Mouse (Mus musculus): ENCODE results near the gene Mrpl20. TPM values are rescaled to one million over a fixed set of nuclear protein-coding genes. Genes with fewer than 3 reads are reported as not detected.

The Mrpl20 gene
- polyA plus RNA-seq, 1 experiment from 2014 or later = 248 TPM

DNA sequence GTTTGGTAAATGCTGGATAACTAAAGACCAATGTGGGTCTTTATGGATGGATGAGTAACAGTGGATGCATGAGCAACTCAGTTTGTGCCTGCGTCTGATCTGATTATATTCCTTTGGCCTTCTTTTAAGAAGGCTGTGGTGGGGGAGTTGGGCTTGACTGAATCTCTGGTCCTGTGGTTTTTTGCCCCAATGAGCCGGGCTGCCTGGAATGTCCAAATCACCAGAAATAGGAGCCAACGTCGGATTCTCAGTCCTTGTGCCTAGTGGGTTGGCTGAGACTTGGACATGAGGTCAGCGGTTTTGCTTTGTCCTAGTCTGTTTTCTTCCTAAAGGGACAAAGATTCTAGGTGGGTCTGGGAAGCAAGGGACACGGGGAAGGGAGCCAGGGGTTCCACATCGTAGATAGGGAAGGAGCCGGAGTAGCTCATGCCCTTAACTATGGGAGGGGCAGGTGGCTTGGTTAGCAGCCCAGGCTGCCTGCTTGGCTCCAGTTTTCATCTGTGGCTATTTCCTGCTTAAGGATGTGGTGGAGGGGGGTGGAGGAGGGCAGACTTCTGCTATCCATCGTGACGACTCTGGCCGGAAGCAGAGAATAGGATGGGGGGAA, 34.8 kb downstream of the Mrpl20 start:
- no peaks in the 10 kb centered on the region for H3K9me3 ChIP-seq
- no peak overlapping the region for H3K27ac ChIP-seq (replicated peaks)
- H3K27me3 ChIP-seq = peaks cover 6% of the 10 kb centered on the region
- no peak overlapping the region for H3K9ac ChIP-seq
- ATAC-seq (ENCODE audit: low FRiP score, low read depth) = no peak
- H3K4me1 ChIP-seq (replicated peaks) = peaks cover 33% of the 10 kb centered on the region
- H3K4me3 ChIP-seq = no peak overlapping the region
- H3K4me2 ChIP-seq = no peak overlapping the region
- no peaks in the 10 kb centered on the region for H3K36me3 ChIP-seq
- WGBS = 85% methylated on average over 11 of the region's 11 CpGs

DNA sequence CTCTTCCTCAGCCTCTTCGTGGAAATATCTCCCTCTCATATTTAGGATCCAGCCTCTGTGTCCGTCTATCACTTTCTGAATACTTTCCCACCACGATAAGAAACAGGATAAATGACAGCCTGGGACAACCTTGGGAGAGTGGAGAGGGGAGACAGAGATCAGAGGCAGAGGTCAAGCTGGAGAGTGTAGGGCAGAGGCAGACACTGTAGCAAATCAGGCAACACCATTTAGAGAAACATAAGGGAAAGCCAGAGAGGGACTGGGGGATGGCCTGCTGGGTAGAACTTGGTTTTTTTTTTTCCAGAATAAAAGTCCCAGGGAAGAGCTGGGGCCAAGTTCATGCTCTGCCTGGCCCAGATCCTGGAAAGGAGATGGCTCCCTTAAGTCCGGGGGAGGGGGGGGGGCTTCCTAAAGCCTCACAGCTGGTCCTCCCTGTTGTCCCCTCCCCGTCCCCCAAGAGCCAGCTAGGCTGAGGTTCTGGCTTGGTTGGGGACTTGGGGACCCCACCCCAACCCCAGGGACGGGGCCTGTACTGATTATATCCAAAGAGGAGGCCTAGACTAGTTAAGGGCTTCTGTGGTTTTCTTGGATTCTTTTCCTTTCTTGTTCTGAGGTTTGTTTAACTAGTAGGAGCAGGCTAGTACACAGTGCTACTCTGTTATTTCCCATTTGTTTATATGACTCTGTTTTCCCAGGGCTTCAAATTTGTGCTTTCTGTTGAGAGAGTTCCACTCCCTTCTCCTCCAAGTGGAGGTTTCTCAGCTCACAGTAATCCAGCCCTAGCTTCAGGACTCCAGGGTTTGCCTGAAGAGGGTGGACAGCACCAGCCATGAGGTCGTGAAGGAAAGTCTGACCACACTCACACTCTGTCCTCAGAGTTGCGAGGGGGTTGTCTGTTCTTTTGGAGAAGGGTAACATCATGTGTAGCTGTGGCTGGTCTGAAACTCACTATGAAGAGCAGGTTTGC, 35.8 kb downstream of the Mrpl20 start:
- no peak overlapping the region for H3K4me3 ChIP-seq
- no peak for ATAC-seq (ENCODE audit: low FRiP score, low read depth)
- H3K9ac ChIP-seq = no peak overlapping the region
- H3K36me3 ChIP-seq = no peaks in the 10 kb centered on the region
- H3K4me1 ChIP-seq (replicated peaks) = peaks cover 23% of the 10 kb centered on the region
- H3K4me2 ChIP-seq = no peak overlapping the region
- no peak overlapping the region; the same call in 1 of the 2 replicates for H3K27ac ChIP-seq (replicated peaks)
- no peaks in the 10 kb centered on the region for H3K9me3 ChIP-seq
- WGBS = 65% methylated on average over 8 of the region's 8 CpGs
- peaks cover 6% of the 10 kb centered on the region for H3K27me3 ChIP-seq

DNA sequence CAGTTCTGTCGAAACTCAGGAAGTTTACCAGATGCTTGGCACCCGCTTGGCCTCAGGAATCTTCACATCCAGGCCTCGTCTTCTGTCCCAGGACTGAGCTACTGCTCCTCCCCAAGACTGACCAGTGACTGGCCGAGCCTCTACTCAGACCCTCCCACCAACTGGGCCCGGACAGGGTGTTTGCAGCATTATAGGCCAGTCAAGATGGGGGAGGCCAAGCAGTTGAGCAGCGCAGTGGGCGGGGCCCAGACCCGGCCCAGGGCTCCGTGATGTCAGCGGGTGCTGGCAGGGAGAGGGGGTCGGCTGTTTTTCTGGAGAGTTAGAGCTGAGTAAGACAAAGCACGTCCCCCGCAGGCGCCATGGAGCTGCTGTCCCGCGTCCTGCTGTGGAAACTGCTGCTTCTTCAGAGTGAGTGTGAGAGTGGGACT, 36.8 kb downstream of the Mrpl20 start, which contains the start of gene Mxra8:
Gene Mxra8 (plus strand): TSS at position 198 of the 428 bp plus-strand sequence.
- ATAC-seq (ENCODE audit: low FRiP score, low read depth) = peak; percentile 55
- Histone ChIP-seq H3K36me3 (no peaks in the 10 kb centered on the region), H3K9me3 (no peaks in the 10 kb centered on the region), H3K9ac (0 out of 2 replicates have a peak within 1 kb of the TSS, but pooled peaks have one; percentile 17), H3K27me3 (peaks cover 6% of the 10 kb centered on the region), H3K4me1 (replicated peaks) (peaks cover 14% of the 10 kb centered on the region), H3K27ac (replicated peaks) (peak within 1 kb of the TSS; percentile 6; the same call in 1 of the 2 replicates), H3K4me2 (peak within 1 kb of the TSS; percentile 52), H3K4me3 (peak within 1 kb of the TSS; percentile 21)
- 3% methylated on average over 16 of the region's 16 CpGs for WGBS

DNA sequence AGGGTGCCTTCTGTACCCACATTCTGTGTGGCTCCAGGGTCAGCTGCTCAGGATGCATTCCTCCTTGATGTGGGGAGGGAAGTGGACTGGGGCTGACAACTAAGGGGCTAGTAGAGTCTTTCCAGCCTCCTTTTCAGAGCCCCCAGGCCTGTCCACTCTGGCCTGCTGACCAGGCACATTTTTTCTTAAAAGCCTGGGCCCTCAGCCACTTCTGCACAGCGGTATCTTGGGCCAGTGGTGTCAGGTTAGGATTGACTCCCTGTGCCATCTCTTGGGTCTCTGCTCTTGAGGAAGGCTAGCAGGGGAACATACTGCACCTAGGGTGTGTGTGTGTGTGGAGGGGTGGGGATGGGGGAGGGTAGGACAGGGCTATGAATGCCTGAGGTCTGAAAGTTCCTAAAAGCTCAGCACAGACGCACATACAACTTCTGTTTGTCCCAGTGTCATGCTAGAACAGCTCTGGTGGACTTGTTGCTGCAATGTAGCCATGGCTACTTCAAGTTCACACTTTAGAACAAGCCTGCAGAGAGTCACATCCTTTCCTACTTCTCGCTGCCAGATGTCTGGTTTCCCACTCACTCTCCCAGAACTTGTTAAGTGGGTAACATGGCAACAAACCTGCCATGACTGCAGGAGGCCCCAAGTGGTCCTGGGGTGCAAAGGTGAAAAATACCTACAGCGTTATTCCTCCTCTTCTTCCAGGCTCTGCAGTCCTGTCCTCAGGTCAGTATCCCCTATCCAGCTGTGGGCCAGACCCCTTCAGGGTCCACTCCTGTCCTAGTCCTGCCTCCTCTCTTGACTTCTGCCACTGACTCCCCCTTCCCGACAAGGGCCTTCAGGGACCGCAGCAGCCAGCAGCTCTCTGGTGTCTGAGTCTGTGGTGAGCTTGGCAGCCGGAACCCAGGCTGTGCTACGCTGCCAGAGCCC, 37.7 kb downstream of the Mrpl20 start:
- peak overlapping the region; percentile 52 for H3K4me2 ChIP-seq
- no peaks in the 10 kb centered on the region for H3K9me3 ChIP-seq
- H3K4me3 ChIP-seq = peak overlapping the region; percentile 21
- no peak for ATAC-seq (ENCODE audit: low FRiP score, low read depth)
- H3K4me1 ChIP-seq (replicated peaks) = peaks cover 14% of the 10 kb centered on the region
- H3K27me3 ChIP-seq = peaks cover 6% of the 10 kb centered on the region
- 8% methylated on average over 8 of the region's 8 CpGs for WGBS
- H3K36me3 ChIP-seq = no peaks in the 10 kb centered on the region
- H3K27ac ChIP-seq (replicated peaks) = 0 out of 2 replicates have a peak overlapping the region, but pooled peaks have one; percentile 6
- 0 out of 2 replicates have a peak overlapping the region, but pooled peaks have one; percentile 17 for H3K9ac ChIP-seq

DNA sequence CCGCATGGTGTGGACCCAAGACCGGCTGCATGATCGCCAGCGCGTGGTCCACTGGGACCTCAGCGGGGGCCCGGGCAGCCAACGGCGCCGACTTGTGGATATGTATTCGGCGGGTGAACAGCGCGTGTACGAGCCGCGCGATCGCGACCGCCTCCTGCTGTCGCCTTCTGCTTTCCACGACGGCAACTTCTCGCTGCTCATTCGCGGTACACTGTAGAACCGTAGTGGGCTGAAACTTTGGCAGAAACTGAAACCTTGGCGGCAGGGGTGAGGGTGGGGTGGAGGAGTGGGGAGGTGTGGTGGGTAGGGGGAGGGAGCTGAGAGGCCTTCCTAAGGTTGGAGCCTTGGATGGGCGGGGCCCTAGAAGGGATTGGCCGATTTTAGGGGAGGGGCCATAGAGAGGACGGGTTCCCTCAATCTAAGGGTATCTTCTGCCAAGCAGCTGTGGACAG, 38.4 kb downstream of the Mrpl20 start:
- Histone ChIP-seq H3K9ac (no peak overlapping the region), H3K4me2 (peak overlapping the region; percentile 52), H3K27me3 (peaks cover 6% of the 10 kb centered on the region), H3K4me1 (replicated peaks) (peaks cover 14% of the 10 kb centered on the region), H3K4me3 (peak overlapping the region; percentile 21), H3K36me3 (no peaks in the 10 kb centered on the region), H3K9me3 (no peaks in the 10 kb centered on the region), H3K27ac (replicated peaks) (no peak overlapping the region)
- under 1% methylated on average over 32 of the region's 32 CpGs for WGBS
- ATAC-seq (ENCODE audit: low FRiP score, low read depth) = 0 out of 2 replicates have a peak, but pooled peaks have one; percentile 27

DNA sequence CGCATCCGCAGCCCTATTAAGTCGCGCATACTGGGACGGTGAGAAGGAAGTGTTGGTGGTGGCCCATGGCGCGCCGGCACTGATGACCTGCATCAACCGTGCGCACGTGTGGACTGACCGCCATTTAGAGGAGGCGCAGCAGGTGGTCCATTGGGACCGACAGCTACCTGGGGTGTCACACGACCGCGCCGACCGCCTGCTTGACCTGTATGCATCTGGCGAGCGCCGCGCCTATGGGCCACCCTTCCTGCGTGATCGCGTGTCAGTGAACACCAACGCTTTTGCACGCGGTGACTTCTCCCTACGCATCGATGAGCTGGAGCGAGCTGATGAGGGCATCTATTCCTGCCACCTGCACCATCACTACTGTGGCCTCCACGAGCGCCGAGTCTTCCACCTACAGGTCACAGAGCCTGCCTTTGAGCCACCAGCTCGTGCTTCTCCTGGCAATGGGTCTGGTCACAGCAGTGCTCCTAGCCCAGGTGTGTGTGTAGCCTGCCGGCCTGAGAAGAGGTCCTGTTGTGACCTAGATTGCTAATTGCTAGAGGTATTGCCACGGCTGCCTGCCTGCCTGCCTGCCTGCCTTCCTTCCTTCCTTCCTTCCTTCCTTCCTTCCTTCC, 39.1 kb downstream of the Mrpl20 start:
- Histone ChIP-seq H3K4me1 (replicated peaks) (peaks cover 20% of the 10 kb centered on the region), H3K4me2 (peak overlapping the region; percentile 52), H3K4me3 (0 out of 2 replicates have a peak overlapping the region, but pooled peaks have one; percentile 21), H3K27ac (replicated peaks) (no peak overlapping the region), H3K9ac (no peak overlapping the region), H3K36me3 (no peaks in the 10 kb centered on the region), H3K9me3 (no peaks in the 10 kb centered on the region), H3K27me3 (peaks cover 6% of the 10 kb centered on the region)
- ATAC-seq (ENCODE audit: low FRiP score, low read depth) = no peak
- 35% methylated on average over 38 of the region's 38 CpGs for WGBS

DNA sequence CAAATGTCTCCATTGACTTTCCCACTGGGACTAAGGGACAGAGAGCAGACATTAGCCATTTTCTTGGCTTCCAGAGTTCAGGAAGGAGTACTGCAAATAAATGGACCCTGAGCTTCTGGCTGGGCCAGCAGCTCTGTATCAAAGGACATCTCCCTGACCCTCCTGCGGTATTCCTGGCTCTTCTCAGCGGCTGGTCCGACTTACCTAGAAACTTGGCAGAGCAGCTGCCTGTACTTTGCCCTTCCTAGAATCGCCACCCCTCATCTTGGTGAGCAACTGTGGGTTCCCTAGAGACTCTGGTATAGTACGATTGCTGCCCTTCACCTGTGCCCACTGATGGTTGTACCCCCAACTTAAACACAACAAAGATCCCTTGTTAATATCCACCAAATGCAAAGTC, 40.6 kb downstream of the Mrpl20 start:
- H3K9me3 ChIP-seq = no peaks in the 10 kb centered on the region
- H3K27me3 ChIP-seq = peaks cover 6% of the 10 kb centered on the region
- H3K27ac ChIP-seq (replicated peaks) = no peak overlapping the region
- no peaks in the 10 kb centered on the region for H3K36me3 ChIP-seq
- no peak overlapping the region for H3K9ac ChIP-seq
- peaks cover 24% of the 10 kb centered on the region for H3K4me1 ChIP-seq (replicated peaks)
- H3K4me3 ChIP-seq = no peak overlapping the region
- WGBS = 88% methylated on average over 5 of the region's 5 CpGs
- H3K4me2 ChIP-seq = no peak overlapping the region
- no peak for ATAC-seq (ENCODE audit: low FRiP score, low read depth)

DNA sequence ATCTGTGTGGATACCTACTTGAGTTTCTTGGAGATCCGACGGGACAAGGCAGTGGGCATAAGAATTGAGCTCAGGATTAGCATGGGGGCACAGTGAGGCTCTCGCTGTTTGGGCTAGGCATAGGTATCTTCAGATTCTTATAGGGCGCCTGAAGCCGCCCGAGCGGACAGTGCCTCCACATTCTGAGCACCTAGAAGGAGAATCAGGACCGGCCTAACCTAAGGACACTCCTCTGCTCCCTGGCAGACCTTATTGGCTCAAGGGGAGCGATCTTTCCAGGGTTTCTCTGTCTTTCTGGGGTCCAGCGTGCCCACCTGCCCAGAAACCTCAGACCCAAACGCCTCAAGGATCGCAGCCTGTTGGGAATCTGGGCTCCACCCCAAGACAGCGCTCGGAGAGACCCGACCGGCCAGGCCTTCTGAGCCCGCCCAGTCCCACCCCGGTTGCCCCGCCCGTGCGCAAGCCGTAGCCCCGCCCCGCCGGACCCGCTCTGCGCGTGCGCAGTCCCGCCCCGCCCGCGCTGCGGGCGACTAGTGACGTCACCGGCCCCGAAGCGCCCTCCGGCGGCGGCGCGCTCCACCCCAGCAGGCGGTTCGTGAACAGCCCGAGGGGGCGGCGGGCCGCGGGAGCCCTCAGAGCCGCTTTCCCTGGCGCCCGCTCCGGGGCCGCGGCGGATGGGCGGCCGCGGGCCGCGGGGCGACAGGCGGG, 44.3 kb downstream of the Mrpl20 start, which contains the start of gene Dvl1:
Gene Dvl1 (plus strand): TSS at position 532 of the 708 bp plus-strand sequence.
- peak; percentile 88 for ATAC-seq (ENCODE audit: low FRiP score, low read depth)
- Histone ChIP-seq H3K36me3 (no peaks in the 10 kb centered on the region), H3K9me3 (no peaks in the 10 kb centered on the region), H3K4me1 (replicated peaks) (peaks cover 45% of the 10 kb centered on the region), H3K4me3 (peak within 1 kb of the TSS; percentile 51), H3K9ac (peak within 1 kb of the TSS; percentile 96), H3K27me3 (no peaks in the 10 kb centered on the region), H3K4me2 (peak within 1 kb of the TSS; percentile 84), H3K27ac (replicated peaks) (peak within 1 kb of the TSS; percentile 85)
- 5% methylated on average over 28 of the region's 65 CpGs for WGBS

DNA sequence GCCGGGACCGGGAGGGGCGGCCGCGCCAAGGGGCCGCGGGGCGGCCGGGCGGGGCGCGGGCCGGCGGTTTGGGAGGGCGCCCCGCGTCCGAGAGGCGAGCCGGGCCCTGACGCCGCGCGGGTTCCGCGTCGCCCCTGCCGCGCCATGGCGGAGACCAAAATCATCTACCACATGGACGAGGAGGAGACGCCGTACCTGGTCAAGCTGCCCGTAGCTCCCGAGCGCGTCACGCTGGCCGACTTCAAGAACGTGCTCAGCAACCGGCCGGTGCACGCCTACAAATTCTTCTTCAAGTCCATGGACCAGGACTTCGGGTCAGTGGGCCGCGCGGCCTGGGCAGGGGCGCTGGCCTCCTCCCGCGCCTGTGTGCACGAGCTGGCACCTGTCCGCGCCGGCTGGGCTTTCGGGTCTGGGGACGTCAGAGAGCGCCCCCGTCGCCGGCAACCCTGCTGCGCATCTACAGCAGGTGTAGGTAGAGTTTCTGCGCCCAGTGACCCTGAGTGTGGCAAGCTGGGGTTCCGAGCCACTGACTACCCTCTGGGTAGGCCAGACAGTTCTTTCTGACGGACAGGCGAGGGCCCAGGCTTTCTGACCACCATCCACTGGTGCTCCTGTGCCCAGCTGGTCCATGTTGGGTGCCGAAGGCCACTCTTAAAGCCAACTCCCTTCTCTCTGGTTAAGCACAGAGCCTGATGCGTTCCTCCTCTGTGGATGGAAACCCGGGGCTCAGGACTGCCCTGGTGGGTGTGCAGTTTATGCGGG, 45.1 kb downstream of the Mrpl20 start:
- Histone ChIP-seq H3K27ac (replicated peaks) (peak overlapping the region; percentile 85), H3K36me3 (no peaks in the 10 kb centered on the region), H3K27me3 (no peaks in the 10 kb centered on the region), H3K4me3 (peak overlapping the region; percentile 51), H3K9ac (peak overlapping the region; percentile 96), H3K4me2 (peak overlapping the region; percentile 84), H3K9me3 (no peaks in the 10 kb centered on the region), H3K4me1 (replicated peaks) (peaks cover 45% of the 10 kb centered on the region)
- peak; percentile 63; the same call in 1 of the 2 replicates for ATAC-seq (ENCODE audit: low FRiP score, low read depth)
- under 1% methylated on average over 60 of the region's 69 CpGs for WGBS

All from hindbrain, embryonic 15.5 days (tissue).